Mouse (Mus musculus) hindbrain, embryonic 15.5 days (tissue): ENCODE data around the gene Vangl1. TPM values are rescaled to one million over a fixed set of nuclear protein-coding genes. Genes with fewer than 3 reads are reported as not detected.
"Not testable (repeated sequence)": the region's sequence is repeated elsewhere in the genome, so short reads cannot be mapped to it uniquely, and the experiment has no call there.

ENCODE experiments used
- ATAC-seq: fragments of 200-750 bp; cut with Nextera tagmentation; 2 replicates; pipeline ENCODE4 v1.8.0; 2017; ENCODE audit warnings: low read depth, moderate number of reproducible peaks, moderate TSS enrichment; ENCODE audit not compliant: low FRiP score
- H3K27ac ChIP-seq: fragments of 300-500 bp; sonication (generic); replicated peaks from 2 replicates; pipeline ENCODE4 v1.5.1; 2015; ENCODE audit warnings: mild to moderate bottlenecking, inconsistent platforms
- H3K27me3 ChIP-seq: fragments of 300-500 bp; sonication (generic); 2 replicates; pipeline ENCODE4 v1.6.1; 2015; ENCODE audit warnings: control low read depth, inconsistent platforms
- H3K36me3 ChIP-seq: fragments of 300-500 bp; sonication (generic); 2 replicates; pipeline ENCODE4 v1.6.1; 2015; ENCODE audit warnings: control low read depth, inconsistent platforms
- H3K4me1 ChIP-seq: fragments of 300-500 bp; sonication (generic); replicated peaks from 2 replicates; pipeline ENCODE4 v1.6.1; 2015; ENCODE audit warnings: control low read depth, inconsistent platforms
- H3K4me2 ChIP-seq: fragments of 300-500 bp; sonication (generic); 2 replicates; pipeline ENCODE4 v1.6.1; 2015; ENCODE audit warnings: moderate library complexity, mild to moderate bottlenecking, inconsistent platforms
- H3K4me3 ChIP-seq: fragments of 300-500 bp; sonication (generic); 2 replicates; pipeline ENCODE4 v1.5.1; 2015; ENCODE audit warnings: mild to moderate bottlenecking, inconsistent platforms
- H3K9ac ChIP-seq: fragments of 300-500 bp; sonication (generic); 2 replicates; pipeline ENCODE4 v1.6.1; 2015; ENCODE audit warnings: inconsistent platforms
- H3K9me3 ChIP-seq: fragments of 300-500 bp; sonication (generic); 2 replicates; pipeline ENCODE4 v1.6.1; 2016; ENCODE audit warnings: control low read depth, inconsistent platforms
- WGBS: fragments of 180-500 bp; shearing (Covaris S2); methylation state at CpG from one replicate; pipeline ENCODE4 v1.1.7; 2015; 5-methylcytosine and 5-hydroxymethylcytosine counted together
- polyA plus RNA-seq: library from polyadenylated mRNA; unstranded; fragments of >200 nt; fragmentation: Nextera tagmentation; extraction: Ambion mirVana; gene quantifications from 2 replicates; pipeline ENCODE4 v1.2.1, GENCODE M21; 2015

Vangl1 gene
- polyA plus RNA-seq, 1 experiment from 2014 or later: 9.1 TPM

DNA sequence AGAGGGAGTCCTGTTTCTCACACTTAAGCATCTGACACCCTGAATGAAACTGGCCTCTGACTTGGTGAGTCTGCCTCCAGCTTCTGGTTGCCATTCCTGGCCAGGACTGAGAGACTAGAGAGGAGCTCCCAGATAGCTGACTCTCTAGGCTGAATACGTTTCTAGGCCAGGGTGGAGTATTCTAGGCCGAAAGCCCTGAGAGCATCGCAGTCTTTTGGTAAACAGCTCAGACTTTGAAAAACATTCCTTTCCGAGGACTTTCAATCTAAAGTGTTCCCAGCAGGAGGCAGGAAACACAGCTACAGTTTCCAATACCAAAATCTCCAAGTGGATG lies 38.2 kb downstream of the Vangl1 start:
- Histone ChIP-seq H3K4me1 (peaks cover 33% of the 10 kb centered on the region), H3K9me3 (no peaks in the 10 kb centered on the region), H3K27ac (no peak overlapping the region), H3K9ac (no peak overlapping the region), H3K4me2 (no peak overlapping the region), H3K4me3 (no peak overlapping the region), H3K27me3 (no peaks in the 10 kb centered on the region), H3K36me3 (no peaks in the 10 kb centered on the region)
- 68% methylated on average over 4 of the region's 4 CpGs for WGBS
- no peak for ATAC-seq

DNA sequence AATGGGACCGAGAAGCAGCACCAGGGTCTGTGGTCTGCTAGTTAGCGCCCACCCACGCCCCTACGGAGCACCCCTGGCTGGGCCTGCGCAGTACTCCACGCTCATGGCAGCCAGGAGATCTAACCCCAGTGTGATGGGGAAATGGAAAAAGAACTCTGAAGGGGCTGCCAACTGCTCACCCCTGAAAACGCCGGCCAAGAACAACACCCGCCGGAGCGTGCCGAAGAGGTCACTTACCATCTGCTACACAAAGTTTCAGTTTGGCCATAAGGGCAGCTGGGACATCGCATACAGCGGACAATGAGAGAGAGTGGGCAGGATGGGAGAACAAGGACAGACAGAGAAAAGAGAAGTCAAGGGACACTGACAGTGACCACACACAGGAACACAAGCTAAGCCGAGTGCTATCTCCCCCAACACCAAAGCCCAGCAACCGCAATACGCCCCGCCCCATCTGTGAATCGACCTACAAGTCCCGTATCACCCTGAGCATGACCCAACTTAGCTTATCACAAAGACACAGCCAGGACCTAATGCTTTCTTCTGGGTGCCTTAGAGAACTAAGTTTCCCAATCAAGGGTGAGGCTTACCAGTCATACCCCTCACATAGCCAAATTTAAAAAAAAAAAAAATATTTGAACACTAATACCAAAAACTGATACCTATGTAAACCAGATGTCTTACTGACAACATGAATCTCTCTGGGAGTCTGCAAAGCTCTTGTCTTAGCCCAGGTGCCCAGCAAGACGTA lies 38.8 kb downstream of the Vangl1 start:
- no peak overlapping the region for H3K9ac ChIP-seq
- no peak overlapping the region for H3K27ac ChIP-seq
- H3K27me3 ChIP-seq: no peaks in the 10 kb centered on the region
- H3K4me3 ChIP-seq: no peak overlapping the region
- no peak overlapping the region for H3K4me2 ChIP-seq
- no peaks in the 10 kb centered on the region for H3K9me3 ChIP-seq
- H3K36me3 ChIP-seq: no peaks in the 10 kb centered on the region
- no peak for ATAC-seq
- peaks cover 33% of the 10 kb centered on the region for H3K4me1 ChIP-seq
- 75% methylated on average over 21 of the region's 21 CpGs for WGBS

DNA sequence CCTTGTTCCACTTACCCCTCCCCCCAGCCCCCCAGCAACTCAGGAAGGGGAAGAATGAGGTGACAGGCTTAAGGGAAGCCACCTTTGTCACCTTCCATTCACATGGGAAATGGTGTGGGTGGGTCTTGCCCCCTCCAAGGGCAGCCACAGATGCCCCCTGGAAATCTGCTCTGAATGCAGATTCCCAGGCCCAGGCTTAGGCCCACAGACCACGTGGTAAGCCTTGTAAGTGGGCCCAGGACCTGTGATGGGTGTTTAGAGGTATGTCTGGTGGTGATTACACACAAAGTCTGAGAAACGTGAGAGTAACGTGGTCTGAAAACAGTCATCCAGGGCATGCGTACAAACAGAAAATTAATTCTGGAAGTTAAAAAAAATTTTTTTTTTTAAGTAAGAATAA lies 39.6 kb downstream of the Vangl1 start:
- no peak for ATAC-seq
- H3K36me3 ChIP-seq: no peaks in the 10 kb centered on the region
- H3K9me3 ChIP-seq: no peaks in the 10 kb centered on the region
- 75% methylated on average over 4 of the region's 4 CpGs for WGBS
- peaks cover 29% of the 10 kb centered on the region for H3K4me1 ChIP-seq
- no peaks in the 10 kb centered on the region for H3K27me3 ChIP-seq
- H3K4me2 ChIP-seq: no peak overlapping the region
- H3K4me3 ChIP-seq: no peak overlapping the region
- no peak overlapping the region for H3K9ac ChIP-seq
- H3K27ac ChIP-seq: no peak overlapping the region

DNA sequence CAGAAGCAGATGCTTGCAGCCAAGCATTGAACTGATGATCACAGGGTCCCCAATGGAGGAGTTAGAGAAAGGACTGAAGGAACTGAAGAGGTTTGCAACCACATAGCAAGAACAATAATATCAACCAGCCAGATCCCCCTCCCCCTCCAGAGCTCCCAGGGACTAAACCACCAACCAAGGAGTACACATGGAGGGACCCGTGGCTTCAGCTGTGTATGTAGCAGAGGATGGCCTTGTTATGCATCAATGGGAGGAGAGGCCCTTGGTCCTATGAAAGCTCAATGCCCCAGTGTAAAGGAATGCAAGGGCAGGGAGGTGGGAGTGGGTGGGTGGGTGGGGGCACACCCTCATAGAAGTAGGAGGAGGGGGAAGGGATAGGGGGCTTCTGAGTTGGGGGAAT lies 40.6 kb downstream of the Vangl1 start:
- H3K9me3 ChIP-seq, H3K4me2 ChIP-seq, H3K27me3 ChIP-seq, H3K4me3 ChIP-seq, ATAC-seq, H3K27ac ChIP-seq, H3K9ac ChIP-seq, H3K36me3 ChIP-seq: not testable (repeated sequence)
- 68% methylated on average over 1 of the region's 1 CpGs for WGBS
- peaks cover 18% of the 10 kb centered on the region for H3K4me1 ChIP-seq

DNA sequence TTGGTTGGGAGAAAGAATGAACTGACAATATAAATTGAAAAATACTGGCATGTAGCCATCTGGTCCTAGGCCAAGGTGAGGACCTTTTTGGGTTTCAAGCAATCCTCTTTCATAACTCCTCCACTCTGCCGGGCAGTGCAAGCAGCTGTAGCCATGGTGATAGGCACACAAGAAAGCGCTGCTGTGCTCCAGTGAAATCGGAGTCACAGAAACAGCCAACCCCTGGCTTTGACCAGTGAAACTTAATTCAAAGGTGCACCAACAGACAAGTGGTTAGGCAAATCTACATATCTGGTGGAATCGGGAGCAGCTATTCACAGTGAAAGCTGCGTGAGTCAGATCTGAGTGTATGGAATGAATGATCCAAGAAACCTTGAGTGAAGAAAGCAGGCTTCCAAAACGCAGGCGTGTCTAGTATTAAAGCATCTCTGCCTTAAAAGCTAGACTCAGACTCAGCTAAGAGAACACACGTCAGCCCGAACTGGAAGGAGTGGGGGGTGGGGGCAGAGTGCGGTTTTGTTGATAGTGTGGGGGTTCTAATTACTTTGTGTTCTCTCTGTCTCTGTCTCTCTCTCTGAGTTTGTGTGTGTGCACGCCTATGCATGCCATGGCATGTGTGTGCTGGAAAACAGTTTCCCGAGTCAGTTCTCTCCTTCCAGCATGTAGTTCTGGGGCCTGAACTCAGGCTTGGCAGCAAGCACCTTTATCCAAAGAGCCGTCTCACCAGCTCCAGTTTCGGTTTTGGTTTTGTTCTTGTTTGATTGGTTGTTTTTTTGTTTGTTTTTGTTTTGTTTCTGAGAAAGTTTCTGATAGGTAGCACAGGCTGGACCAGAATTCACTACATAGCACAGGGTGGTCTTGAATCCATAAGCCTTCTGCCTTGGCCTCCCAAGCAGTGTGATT lies 44.8 kb downstream of the Vangl1 start:
- Histone ChIP-seq H3K27ac (peak overlapping the region; percentile 54; the same call in 1 of the 2 replicates), H3K27me3 (no peaks in the 10 kb centered on the region), H3K4me2 (no peak overlapping the region), H3K4me1 (no peaks in the 10 kb centered on the region), H3K9me3 (no peaks in the 10 kb centered on the region), H3K9ac (no peak overlapping the region), H3K36me3 (no peaks in the 10 kb centered on the region), H3K4me3 (no peak overlapping the region)
- WGBS: 62% methylated on average over 14 of the region's 14 CpGs
- ATAC-seq: 0 out of 2 replicates have a peak, but pooled peaks have one; percentile 57

DNA sequence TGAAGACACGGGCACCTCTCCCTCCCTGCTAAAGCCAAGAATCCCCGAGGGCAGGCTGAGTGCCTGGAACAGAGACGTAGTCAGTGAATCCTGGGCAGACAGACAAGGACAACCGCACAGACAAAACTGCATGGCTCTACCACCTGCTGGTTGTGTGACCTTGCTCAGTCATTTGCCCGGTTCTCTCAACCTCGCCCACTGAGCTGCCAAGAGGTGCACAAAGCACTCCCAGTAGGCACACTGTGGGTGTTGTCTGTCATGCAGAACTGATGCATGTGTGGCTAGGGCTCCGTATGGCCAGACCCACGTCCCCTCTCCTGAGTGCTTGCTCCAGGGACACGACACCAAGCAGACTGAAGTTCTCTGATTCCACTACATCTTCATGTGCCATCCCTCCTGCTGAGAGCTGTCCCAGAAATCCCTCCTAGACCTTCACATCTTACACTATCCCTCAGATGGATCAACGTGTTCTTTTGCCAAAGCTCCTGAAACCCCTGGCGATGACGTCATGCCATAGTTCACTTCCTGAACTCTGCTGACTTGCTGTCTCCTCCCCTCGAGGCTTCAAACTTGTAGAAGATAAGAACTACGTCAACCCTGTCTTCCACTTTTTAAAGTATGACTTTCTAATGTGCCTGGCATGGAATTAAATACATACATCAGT lies 45.6 kb downstream of the Vangl1 start:
- Histone ChIP-seq H3K27ac (no peak overlapping the region), H3K4me3 (no peak overlapping the region), H3K36me3 (no peaks in the 10 kb centered on the region), H3K4me1 (no peaks in the 10 kb centered on the region), H3K9me3 (no peaks in the 10 kb centered on the region), H3K27me3 (no peaks in the 10 kb centered on the region), H3K4me2 (no peak overlapping the region), H3K9ac (no peak overlapping the region)
- 0 out of 2 replicates have a peak, but pooled peaks have one; percentile 62 for ATAC-seq
- 65% methylated on average over 14 of the region's 14 CpGs for WGBS

DNA sequence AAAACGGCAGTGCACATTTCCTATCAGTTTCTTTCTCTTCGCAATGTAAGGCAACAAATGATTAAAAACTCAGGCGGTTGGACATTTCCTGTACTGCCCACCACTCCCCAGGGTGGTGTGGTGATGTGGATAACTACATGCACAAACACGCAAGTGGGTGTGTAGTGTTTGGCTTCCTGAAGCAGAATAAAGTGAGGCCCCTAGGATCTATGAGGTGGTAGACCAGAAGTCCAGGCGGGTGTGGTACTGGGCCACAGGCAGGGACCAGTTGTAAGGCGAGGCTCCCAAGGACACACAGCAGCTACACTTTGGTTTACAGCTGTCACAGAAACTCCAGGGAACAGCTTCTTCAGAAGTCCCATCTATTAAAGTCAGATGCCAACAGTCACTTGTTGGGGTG lies 46.8 kb downstream of the Vangl1 start:
- H3K36me3 ChIP-seq: no peaks in the 10 kb centered on the region
- H3K4me2 ChIP-seq: no peak overlapping the region
- 91% methylated on average over 6 of the region's 6 CpGs for WGBS
- ATAC-seq: no peak
- no peak overlapping the region for H3K9ac ChIP-seq
- no peak overlapping the region for H3K27ac ChIP-seq
- H3K4me3 ChIP-seq: no peak overlapping the region
- no peaks in the 10 kb centered on the region for H3K9me3 ChIP-seq
- H3K4me1 ChIP-seq: no peaks in the 10 kb centered on the region
- H3K27me3 ChIP-seq: no peaks in the 10 kb centered on the region

DNA sequence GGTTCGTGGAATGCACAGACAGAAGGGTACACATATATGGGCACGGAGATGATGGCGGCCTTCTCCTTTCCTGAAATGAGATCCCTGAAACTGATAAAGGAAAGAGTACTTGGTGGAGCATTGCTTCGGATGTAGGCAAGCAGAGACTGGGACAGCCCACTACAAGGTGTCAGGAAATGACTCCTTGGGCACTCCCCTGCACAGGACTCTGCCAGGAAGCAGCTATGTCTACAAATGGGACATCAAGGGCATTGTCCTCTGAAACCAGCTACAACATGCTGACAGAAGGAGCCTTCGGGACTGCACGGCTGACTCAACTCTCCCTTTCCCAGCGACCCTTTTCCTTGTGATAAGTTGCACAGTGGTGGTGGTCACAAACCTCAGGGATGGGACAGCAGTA lies 47.8 kb downstream of the Vangl1 start:
- H3K4me3 ChIP-seq: no peak overlapping the region
- no peaks in the 10 kb centered on the region for H3K27me3 ChIP-seq
- H3K9me3 ChIP-seq: no peaks in the 10 kb centered on the region
- 94% methylated on average over 7 of the region's 7 CpGs for WGBS
- ATAC-seq: no peak
- no peaks in the 10 kb centered on the region for H3K4me1 ChIP-seq
- no peaks in the 10 kb centered on the region for H3K36me3 ChIP-seq
- no peak overlapping the region for H3K4me2 ChIP-seq
- H3K9ac ChIP-seq: no peak overlapping the region
- no peak overlapping the region for H3K27ac ChIP-seq

DNA sequence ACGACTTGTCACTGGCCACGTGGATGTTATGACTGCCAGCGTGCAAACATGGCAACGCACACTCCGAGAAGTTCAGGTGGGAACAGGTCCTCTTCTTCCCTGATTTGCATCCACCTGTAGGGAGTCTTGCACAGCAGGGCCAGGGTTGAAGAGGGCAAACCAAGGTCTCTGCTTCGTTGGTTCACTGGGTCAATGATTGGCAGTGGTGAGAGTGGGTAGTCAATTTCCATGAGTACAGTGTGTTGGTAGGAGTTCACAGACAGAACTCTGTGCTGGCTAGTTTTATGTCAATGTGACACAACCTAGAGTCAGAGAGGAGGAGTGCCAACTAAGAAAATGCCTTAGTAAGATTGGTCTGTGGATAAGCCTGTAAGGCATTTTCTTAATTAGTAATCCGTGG lies 50.4 kb downstream of the Vangl1 start:
- no peak overlapping the region for H3K9ac ChIP-seq
- ATAC-seq: no peak
- 85% methylated on average over 7 of the region's 7 CpGs for WGBS

DNA sequence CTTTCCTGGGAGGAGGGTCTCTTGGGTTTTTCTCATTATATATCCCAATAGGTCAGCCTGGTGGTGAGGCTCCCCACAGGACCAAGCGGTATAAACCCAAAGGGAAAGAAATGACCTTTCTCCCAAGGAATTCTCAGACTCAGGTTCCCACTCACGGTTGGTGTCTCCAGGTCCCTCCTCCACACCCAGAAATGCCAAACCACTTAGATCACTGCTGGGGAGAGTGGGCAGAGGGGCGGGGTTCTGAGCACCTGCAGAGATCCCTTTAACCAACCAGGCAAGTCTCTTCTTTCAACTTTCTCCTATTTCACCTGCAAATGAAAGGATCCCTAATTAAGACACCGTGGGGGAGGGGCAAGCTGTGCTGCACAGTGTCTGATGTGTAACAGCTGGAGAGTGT lies 51.6 kb downstream of the Vangl1 start:
- ATAC-seq: no peak
- Histone ChIP-seq H3K4me3 (no peak overlapping the region), H3K27me3 (no peaks in the 10 kb centered on the region), H3K4me2 (no peak overlapping the region), H3K36me3 (no peaks in the 10 kb centered on the region), H3K27ac (no peak overlapping the region), H3K9me3 (no peaks in the 10 kb centered on the region), H3K4me1 (no peaks in the 10 kb centered on the region), H3K9ac (no peak overlapping the region)
- 29% methylated on average over 4 of the region's 4 CpGs for WGBS

More for the DNA sequence above, 50.4 kb downstream of the Vangl1 start:
- no peaks in the 10 kb centered on the region for H3K9me3 ChIP-seq
- no peak overlapping the region for H3K27ac ChIP-seq
- H3K27me3 ChIP-seq: no peaks in the 10 kb centered on the region
- H3K4me1 ChIP-seq: no peaks in the 10 kb centered on the region
- no peaks in the 10 kb centered on the region for H3K36me3 ChIP-seq
- H3K4me3 ChIP-seq: no peak overlapping the region
- H3K4me2 ChIP-seq: no peak overlapping the region

DNA sequence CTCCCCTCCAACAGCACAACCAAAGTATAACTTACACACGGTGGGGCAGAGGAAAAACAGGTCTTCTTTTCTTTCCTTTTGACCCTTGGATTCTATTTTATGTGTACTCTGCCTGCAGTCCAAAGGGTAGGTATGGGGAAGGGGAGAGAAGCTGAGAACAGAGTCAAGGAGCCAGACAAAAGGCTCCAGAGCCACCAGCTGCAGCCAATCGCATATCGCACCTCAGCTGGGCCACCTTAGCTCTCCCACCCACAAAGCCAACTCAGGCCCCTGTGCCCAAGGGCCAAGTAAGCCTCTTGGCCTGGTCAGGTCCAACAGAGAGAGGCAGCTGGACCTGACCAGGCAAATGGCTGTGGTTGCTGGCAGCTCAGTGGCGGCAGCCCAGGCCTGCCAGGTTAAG lies 52.0 kb downstream of the Vangl1 start:
- no peak for ATAC-seq
- 38% methylated on average over 4 of the region's 4 CpGs for WGBS

DNA sequence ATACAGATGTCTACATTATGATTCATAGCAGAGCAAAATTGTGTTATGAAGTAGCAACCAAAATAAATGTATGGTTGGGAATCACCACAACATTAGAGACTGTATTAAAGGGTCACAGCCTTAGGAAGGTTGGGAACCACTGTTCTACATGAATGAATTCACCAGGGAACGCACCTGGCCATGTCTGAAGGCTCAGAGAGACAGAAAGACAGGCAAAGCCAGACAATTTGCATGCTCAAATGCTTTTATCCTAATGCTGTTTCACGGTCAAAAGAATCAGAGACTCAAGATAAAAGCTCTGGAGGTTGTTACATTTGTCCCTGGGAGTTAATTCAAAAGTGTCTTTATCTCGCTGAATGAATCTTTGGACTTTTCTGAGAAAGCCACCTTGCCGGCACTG lies 52.6 kb downstream of the Vangl1 start:
- H3K4me3 ChIP-seq: no peak overlapping the region
- no peaks in the 10 kb centered on the region for H3K27me3 ChIP-seq
- H3K36me3 ChIP-seq: no peaks in the 10 kb centered on the region
- no peak overlapping the region for H3K4me2 ChIP-seq
- WGBS: 39% methylated on average over 4 of the region's 4 CpGs
- no peak for ATAC-seq
- no peak overlapping the region for H3K9ac ChIP-seq
- no peak overlapping the region for H3K27ac ChIP-seq
- H3K4me1 ChIP-seq: 0 out of 2 replicates have a peak, but pooled peaks cover 3% of the 10 kb centered on the region
- no peaks in the 10 kb centered on the region for H3K9me3 ChIP-seq

More for the DNA sequence above, 52.0 kb downstream of the Vangl1 start:
- Histone ChIP-seq H3K9me3 (no peaks in the 10 kb centered on the region), H3K27ac (no peak overlapping the region), H3K27me3 (no peaks in the 10 kb centered on the region), H3K9ac (no peak overlapping the region), H3K4me3 (no peak overlapping the region), H3K4me2 (no peak overlapping the region), H3K4me1 (no peaks in the 10 kb centered on the region), H3K36me3 (no peaks in the 10 kb centered on the region)
